Mouse (Mus musculus) cerebellum, adult 2 months (tissue): ENCODE measurements around the gene Prg3.

Experiments
- CTCF ChIP-seq: fragments of 200-500 bp; IDR thresholded peaks from 2 replicates; pipeline ENCODE4 v1.5.1; 2011; ENCODE audit warnings: low read depth, mild to moderate bottlenecking, control low read depth, low read length, moderate library complexity, borderline replicate concordance; ENCODE audit not compliant: insufficient read depth
- POLR2A ChIP-seq: fragments of 200-500 bp; IDR thresholded peaks from 2 replicates; pipeline ENCODE4 v1.6.1; 2011; ENCODE audit warnings: low read length, control low read depth, borderline replicate concordance; ENCODE audit not compliant: insufficient read depth

GRCm38 (mm10) chr2:84975580-84975979 lies 12.4 kb upstream of the Prg3 start:
- TF ChIP-seq CTCF (no peak), POLR2A (no peak)
